Mouse (Mus musculus) G1E (cell line): Measurements from ENCODE around the gene Tpbpa. TPM values are rescaled to one million over a fixed set of nuclear protein-coding genes. Genes with fewer than 3 reads are reported as not detected.
"Not testable (repeated sequence)": the region's sequence is repeated elsewhere in the genome, so short reads cannot be mapped to it uniquely, and the experiment has no call there.

Source experiments
- ATAC-seq: 2 replicates; pipeline ENCODE4 v1.8.0; 2016; ENCODE audit warnings: mild to moderate bottlenecking; ENCODE audit not compliant: insufficient number of reproducible peaks, poor library complexity, low FRiP score, severe bottlenecking; ENCODE audit errors: extremely low read depth
- DNase-seq: peaks from one replicate; pipeline ENCODE4 v3.0.0; 2012; ENCODE audit warnings: low spot score
- H3K27me3 ChIP-seq: 2 replicates; pipeline ENCODE4 v1.6.1; 2012; ENCODE audit warnings: mild to moderate bottlenecking, low read length, inconsistent platforms; ENCODE audit not compliant: insufficient read depth
- H3K36me3 ChIP-seq: replicated peaks from 2 replicates; pipeline ENCODE3; 2012; ENCODE audit warnings: mild to moderate bottlenecking, inconsistent platforms
- H3K4me1 ChIP-seq: 2 replicates; pipeline ENCODE4 v1.6.1; 2012; ENCODE audit warnings: low read depth, low read length, inconsistent platforms, mixed read lengths; ENCODE audit not compliant: insufficient read depth
- H3K4me3 ChIP-seq: 2 replicates; pipeline ENCODE4 v1.5.1; 2012; ENCODE audit warnings: low read depth, mild to moderate bottlenecking, inconsistent platforms, low read length, moderate library complexity, mixed read lengths
- H3K9me3 ChIP-seq: replicated peaks from 2 replicates; pipeline ENCODE4 v1.6.1; 2012; ENCODE audit warnings: inconsistent platforms
- CTCF ChIP-seq: IDR thresholded peaks from 2 replicates; pipeline ENCODE4 v1.5.1; 2012; ENCODE audit warnings: low read depth, low read length, inconsistent platforms, mixed read lengths
- GATA1 ChIP-seq: IDR thresholded peaks from 2 replicates; pipeline ENCODE4 v1.6.1; 2012; ENCODE audit warnings: borderline replicate concordance, low read length, inconsistent platforms, mixed read lengths
- GATA2 ChIP-seq: IDR thresholded peaks from 2 replicates; pipeline ENCODE4 v1.6.1; 2012; ENCODE audit warnings: low read depth, low read length, inconsistent platforms, borderline replicate concordance
- POLR2AphosphoS5 ChIP-seq: IDR thresholded peaks from 2 replicates; pipeline ENCODE4 v1.6.1; 2012; ENCODE audit warnings: low read depth, low read length, inconsistent platforms; ENCODE audit not compliant: insufficient replicate concordance
- TAL1 ChIP-seq: conservative IDR thresholded peaks from 2 replicates; pipeline ENCODE4 v1.6.1; 2012; ENCODE audit warnings: low read depth, low read length, inconsistent platforms, mixed read lengths
- polyA plus RNA-seq: library from polyadenylated mRNA; stranded (reverse); fragments of >175 nt; gene quantifications from 2 replicates; pipeline ENCODE4 v1.2.3, GENCODE M21; 2012
- total RNA-seq, 2 experiments: library from RNA; stranded (forward) in 1 of 2; stranded (reverse) in 1 of 2; fragments of 200-1000 nt in 1 of 2; fragments of >200 nt in 1 of 2; fragmentation: Nextera tagmentation in 1 of 2; gene quantifications; 2 replicates each; pipeline ENCODE4 v1.2.3; 2014 to 2017

Tpbpa gene
- total and polyA plus RNA-seq, 3 experiments, result 0.33 TPM; not detected in 2

GRCm38 (mm10) chr13:60897328-60897727 lies 44.5 kb downstream of the Tpbpa start, which contains the start of gene Ctla2b:
Ctla2b (minus strand) TSS chr13:60897447.
- ATAC-seq (no peak), DNase-seq (no peak)
- H3K4me1 ChIP-seq, result no peaks in the 10 kb centered on the region
- TF ChIP-seq GATA2 (no peak), GATA1 (no peak), CTCF (no peak), POLR2AphosphoS5 (no peak), TAL1 (no peak)
- H3K4me3 ChIP-seq, result no peak within 1 kb of the TSS
- peaks cover 20% of the 10 kb centered on the region for H3K9me3 ChIP-seq
- no peaks in the 10 kb centered on the region for H3K27me3 ChIP-seq
- H3K36me3 ChIP-seq, result no peaks in the 10 kb centered on the region

DNA sequence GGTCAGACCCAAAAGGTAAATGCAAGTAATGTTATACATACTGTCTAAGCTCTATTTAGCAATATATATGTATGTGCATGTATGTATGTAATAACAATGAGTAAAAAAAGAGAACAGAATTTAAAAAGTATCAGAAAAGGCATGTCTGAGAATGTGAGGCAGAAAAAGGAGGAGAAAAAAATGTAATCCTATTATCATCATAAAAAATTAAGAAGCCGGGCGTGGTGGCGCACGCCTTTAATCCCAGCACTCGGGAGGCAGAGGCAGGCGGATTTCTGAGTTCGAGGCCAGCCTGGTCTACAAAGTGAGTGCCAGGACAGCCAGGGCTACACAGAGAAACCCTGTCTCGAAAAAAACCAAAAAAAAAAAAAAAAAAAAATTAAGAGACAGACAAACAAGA lies 45.0 kb downstream of the Tpbpa start, which contains the start of gene Gm49392:
Gene Gm49392, minus strand, starts transcription at position 101 of the 400 bp plus-strand sequence.
- not testable (repeated sequence) for H3K4me3 ChIP-seq, DNase-seq, H3K4me1 ChIP-seq, H3K36me3 ChIP-seq, ATAC-seq, H3K27me3 ChIP-seq
- peaks cover 20% of the 10 kb centered on the region for H3K9me3 ChIP-seq

GRCm38 (mm10) chr13:60895406-60896160 lies 46.2 kb downstream of the Tpbpa start:
- TF ChIP-seq GATA1 (no peak), POLR2AphosphoS5 (no peak)

DNA sequence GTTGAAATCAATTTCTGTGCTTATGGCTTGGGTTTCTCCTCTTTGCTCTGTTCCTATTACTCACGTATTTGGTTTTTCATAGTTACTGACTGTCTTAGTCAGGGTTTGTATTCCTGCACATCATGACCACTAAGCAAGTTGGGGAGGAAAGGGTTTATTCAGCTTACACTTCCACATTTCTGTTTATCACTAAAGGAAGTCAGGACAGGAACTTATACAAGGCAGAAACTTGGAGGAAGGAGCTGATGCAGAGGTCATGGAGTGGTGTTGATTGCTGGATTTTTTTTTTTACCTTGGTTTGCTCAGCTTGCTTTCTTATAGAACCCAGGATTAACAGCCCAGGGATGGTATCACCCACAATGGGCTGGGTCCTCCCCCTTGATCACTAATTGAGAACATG lies 49.5 kb downstream of the Tpbpa start:
- Histone ChIP-seq H3K9me3 (peaks cover 16% of the 10 kb centered on the region), H3K27me3 (no peaks in the 10 kb centered on the region), H3K36me3 (no peaks in the 10 kb centered on the region), H3K4me3 (no peak overlapping the region), H3K4me1 (no peaks in the 10 kb centered on the region)
- no peak for ATAC-seq
- TF ChIP-seq GATA2 (no peak), TAL1 (no peak), CTCF (no peak), POLR2AphosphoS5 (no peak), GATA1 (no peak)
- no peak for DNase-seq

More at GRCm38 (mm10) chr13:60895406-60896160, 46.2 kb downstream of the Tpbpa start:
- DNase-seq, result no peak
- Histone ChIP-seq H3K36me3 (no peaks in the 10 kb centered on the region), H3K9me3 (peaks cover 20% of the 10 kb centered on the region), H3K4me3 (no peak overlapping the region), H3K27me3 (no peaks in the 10 kb centered on the region), H3K4me1 (no peaks in the 10 kb centered on the region)
- no peak for ATAC-seq

Other genes starting within 250 kb of the Tpbpa start
- gene BC051665, start 155.6 kb downstream of the Tpbpa start, total RNA-seq (2014; fragmentation: Nextera tagmentation), result not detected in 2 replicates
- gene BC051665, start 155.6 kb downstream of the Tpbpa start, total RNA-seq (2017), result not detected in 2 replicates
- not detected in 2 replicates for gene BC051665, start 155.6 kb downstream of the Tpbpa start, polyA plus RNA-seq
- not detected in 2 replicates for gene Ctsll3, start 139.1 kb downstream of the Tpbpa start, total RNA-seq (2014; fragmentation: Nextera tagmentation)
- not detected in 2 replicates for gene Ctsll3, start 139.1 kb downstream of the Tpbpa start, total RNA-seq (2017)
- gene Ctsll3, start 139.1 kb downstream of the Tpbpa start, polyA plus RNA-seq, result not detected in 2 replicates
- gene 4930486L24Rik, start 77.5 kb downstream of the Tpbpa start, total RNA-seq (2014; fragmentation: Nextera tagmentation), result not detected in 2 replicates
- not detected in 2 replicates for gene 4930486L24Rik, start 77.5 kb downstream of the Tpbpa start, total RNA-seq (2017)
- not detected in 2 replicates for gene 4930486L24Rik, start 77.5 kb downstream of the Tpbpa start, polyA plus RNA-seq
- gene Gm49392, start 45.1 kb downstream of the Tpbpa start, total RNA-seq (2014; fragmentation: Nextera tagmentation), result not detected in 2 replicates
- gene Gm49392, start 45.1 kb downstream of the Tpbpa start, total RNA-seq (2017), result not detected in 2 replicates
- not detected in 2 replicates for gene Gm49392, start 45.1 kb downstream of the Tpbpa start, polyA plus RNA-seq
- not detected in 2 replicates for gene Ctla2b, start 44.5 kb downstream of the Tpbpa start, total RNA-seq (2014; fragmentation: Nextera tagmentation)
- 0.22 and 0.29 TPM in 2 replicates for gene Ctla2b, start 44.5 kb downstream of the Tpbpa start, total RNA-seq (2017)
- not detected in 2 replicates for gene Ctla2b, start 44.5 kb downstream of the Tpbpa start, polyA plus RNA-seq
- not detected in 2 replicates for gene Tpbpb, start 37.1 kb downstream of the Tpbpa start, total RNA-seq (2014; fragmentation: Nextera tagmentation)
- not detected in 2 replicates for gene Tpbpb, start 37.1 kb downstream of the Tpbpa start, total RNA-seq (2017)
- not detected in 2 replicates for gene Tpbpb, start 37.1 kb downstream of the Tpbpa start, polyA plus RNA-seq
- not detected in 2 replicates for gene Gm49393, start 6.4 kb downstream of the Tpbpa start, total RNA-seq (2014; fragmentation: Nextera tagmentation)
- not detected in 2 replicates for gene Gm49393, start 6.4 kb downstream of the Tpbpa start, total RNA-seq (2017)
- not detected in 2 replicates for gene Gm49393, start 6.4 kb downstream of the Tpbpa start, polyA plus RNA-seq
- gene Gm49391, start 5.4 kb downstream of the Tpbpa start, total RNA-seq (2014; fragmentation: Nextera tagmentation), result not detected in 2 replicates
- gene Gm49391, start 5.4 kb downstream of the Tpbpa start, total RNA-seq (2017), result not detected in 2 replicates
- gene Gm49391, start 5.4 kb downstream of the Tpbpa start, polyA plus RNA-seq, result not detected in 2 replicates
- not detected in 2 replicates for gene Ctla2a, start 5.4 kb downstream of the Tpbpa start, total RNA-seq (2014; fragmentation: Nextera tagmentation)
- gene Ctla2a, start 5.4 kb downstream of the Tpbpa start, total RNA-seq (2017), result 1.3 and 1.9 TPM in 2 replicates
- gene Ctla2a, start 5.4 kb downstream of the Tpbpa start, polyA plus RNA-seq, result not detected in 2 replicates
- gene Ctsj, start 64.0 kb upstream of the Tpbpa start, total RNA-seq (2014; fragmentation: Nextera tagmentation), result not detected in 2 replicates
- 0.12 TPM in 1 of 2 replicates, not detected in the other for gene Ctsj, start 64.0 kb upstream of the Tpbpa start, total RNA-seq (2017)
- gene Ctsj, start 64.0 kb upstream of the Tpbpa start, polyA plus RNA-seq, result not detected in 2 replicates
- not detected in 2 replicates for gene Ctsq, start 98.6 kb upstream of the Tpbpa start, total RNA-seq (2014; fragmentation: Nextera tagmentation)
- gene Ctsq, start 98.6 kb upstream of the Tpbpa start, total RNA-seq (2017), result not detected in 2 replicates
- not detected in 2 replicates for gene Ctsq, start 98.6 kb upstream of the Tpbpa start, polyA plus RNA-seq
- not detected in 2 replicates for gene Ctsr, start 222.3 kb upstream of the Tpbpa start, total RNA-seq (2014; fragmentation: Nextera tagmentation)
- gene Ctsr, start 222.3 kb upstream of the Tpbpa start, total RNA-seq (2017), result not detected in 2 replicates
- gene Ctsr, start 222.3 kb upstream of the Tpbpa start, polyA plus RNA-seq, result not detected in 2 replicates